Mouse (Mus musculus): ENCODE results near the gene Asah2.

The Asah2 gene

DNA sequence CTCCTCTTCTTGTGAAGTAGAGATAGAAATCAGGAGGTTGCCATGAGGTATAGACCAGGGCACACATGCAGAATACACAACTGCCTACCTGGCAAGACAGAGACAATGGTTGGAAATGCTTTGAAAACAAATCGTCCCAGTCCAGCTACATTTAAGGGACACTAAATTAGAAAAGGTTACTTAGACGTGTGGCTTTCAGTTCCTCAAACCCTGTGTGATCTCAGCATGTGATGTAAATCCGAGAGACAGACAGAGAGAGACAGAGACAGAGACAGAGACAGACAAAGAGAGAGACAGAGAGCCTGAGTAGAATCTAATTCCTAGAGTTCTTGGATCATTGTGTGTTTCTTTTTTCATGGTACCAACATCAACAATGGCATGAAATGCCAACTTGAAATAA is 136.6 kb downstream of the Asah2 start:
- no peak for DNase-seq

DNA sequence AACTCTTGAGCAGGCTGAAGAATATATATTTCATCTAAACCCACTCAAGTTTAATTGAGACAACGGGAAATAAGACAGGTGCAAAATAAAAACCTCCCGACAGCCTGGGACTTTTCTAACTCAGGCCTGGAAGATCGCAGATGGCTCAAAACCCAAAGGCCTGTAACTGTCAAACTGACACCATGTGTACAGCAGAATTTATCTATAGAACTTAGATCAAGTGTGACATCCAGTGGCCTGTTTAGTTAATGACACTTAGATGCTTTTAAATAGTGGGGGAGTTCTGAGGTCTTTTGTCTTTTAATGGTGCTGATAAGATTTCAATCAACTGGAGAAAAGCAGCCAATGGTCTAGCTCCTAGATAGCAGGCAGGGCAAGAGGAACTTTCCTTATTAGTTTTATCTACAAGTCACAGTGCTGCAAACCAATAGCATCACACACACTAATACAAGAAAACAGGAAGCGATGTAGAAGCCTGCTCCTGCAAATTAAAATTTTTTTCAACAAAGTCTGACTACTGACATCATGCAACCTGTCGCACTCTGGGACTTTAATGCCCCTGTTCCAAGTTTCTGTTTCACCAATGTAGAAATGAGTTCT is 140.0 kb downstream of the Asah2 start:
- DNase-seq, result no peak

DNA sequence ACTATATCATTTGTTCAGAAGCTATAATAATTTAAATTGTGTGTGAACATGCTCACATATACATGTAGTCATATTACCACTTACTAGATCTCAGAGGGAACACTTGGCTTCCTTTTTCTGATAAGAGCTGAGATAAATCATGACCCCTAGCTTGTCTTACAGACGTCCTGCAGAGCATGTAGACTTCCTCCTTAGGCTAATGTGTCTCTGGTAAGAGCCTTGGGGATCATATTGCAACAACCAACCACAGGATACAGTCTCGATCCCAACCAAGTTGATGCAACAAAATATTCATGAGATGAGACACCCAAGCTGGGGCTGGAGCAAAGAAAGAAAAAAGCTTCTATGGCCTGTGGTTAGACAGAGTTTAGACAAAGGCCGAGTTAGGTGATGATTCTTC is 144.9 kb downstream of the Asah2 start:
- no peak for DNase-seq

DNA sequence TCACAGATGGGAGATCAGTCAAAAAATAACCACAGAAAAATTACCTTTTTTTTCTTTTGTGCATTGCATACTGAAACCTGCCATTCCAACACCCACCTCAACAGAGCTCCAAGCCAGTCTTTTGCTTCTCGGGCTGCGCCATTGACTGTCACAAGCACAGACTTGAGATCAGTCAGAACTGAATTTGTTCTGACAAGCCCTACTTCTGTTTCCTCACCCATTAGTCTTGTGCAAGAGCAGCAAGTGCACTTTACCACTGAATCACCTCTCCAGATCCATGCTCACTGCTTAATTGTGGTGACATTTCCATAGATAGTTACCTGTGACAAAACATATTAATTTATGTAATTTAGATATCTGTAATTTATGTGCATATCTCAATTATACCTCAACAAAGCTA is 147.6 kb downstream of the Asah2 start:
- DNase-seq, result no peak

DNA sequence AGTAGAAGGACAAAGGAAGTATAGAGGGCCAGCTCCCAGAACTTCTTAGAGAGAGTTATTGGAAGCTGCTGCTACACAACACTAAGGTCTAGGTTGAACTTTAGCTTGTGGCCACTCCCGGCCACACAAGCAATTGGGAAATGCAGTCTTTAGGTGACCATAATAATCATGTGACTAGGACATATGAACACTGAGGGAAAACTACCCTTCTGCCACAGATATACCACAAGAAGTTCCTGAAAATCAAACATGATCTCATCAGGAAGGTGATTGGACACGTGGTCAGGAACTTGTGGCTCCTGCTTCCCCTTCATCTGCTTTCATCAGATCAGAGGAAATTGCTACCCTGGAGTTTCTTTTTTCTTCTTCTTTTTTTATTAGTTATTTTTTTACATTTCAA is 151.7 kb downstream of the Asah2 start:
- DNase-seq, result no peak

DNA sequence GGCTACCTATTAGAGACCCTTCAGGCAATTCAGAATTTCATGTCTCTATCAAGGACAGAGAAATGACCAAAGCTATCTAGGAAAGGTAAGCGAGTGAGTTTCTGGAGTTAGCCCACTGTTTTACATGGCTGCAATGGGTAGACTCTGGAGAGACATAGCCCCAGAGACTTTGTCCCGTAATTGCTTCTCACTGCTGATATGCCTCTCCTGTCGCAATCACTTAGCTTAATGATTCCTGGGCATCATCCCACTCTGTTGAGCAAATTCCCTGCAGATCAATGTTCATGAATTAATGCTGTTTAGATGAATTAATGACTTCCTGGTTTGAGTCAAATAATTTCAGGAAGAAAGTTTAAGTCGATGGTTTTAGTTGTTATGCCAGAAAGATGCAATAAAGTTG is 153.3 kb downstream of the Asah2 start:
- DNase-seq, result no peak

DNA sequence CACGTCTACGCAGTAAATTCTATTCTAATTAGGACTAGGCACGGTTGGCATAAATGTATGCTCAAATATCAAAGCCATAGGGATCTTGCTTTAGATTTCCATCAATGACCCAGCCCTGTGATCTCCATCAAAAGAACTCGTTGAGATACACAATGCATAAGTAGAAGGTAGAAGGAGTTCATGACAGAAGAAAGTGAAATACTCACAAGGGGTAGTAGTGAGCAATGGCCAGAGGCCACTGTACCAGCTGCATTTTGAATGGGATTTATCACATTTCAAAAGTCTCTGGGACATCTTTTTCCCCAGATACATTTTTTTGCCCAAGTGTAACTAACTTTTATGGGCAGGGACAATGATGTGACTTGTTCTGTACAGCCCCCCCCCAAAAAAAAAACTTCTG is 153.7 kb downstream of the Asah2 start:
- no peak for DNase-seq

DNA sequence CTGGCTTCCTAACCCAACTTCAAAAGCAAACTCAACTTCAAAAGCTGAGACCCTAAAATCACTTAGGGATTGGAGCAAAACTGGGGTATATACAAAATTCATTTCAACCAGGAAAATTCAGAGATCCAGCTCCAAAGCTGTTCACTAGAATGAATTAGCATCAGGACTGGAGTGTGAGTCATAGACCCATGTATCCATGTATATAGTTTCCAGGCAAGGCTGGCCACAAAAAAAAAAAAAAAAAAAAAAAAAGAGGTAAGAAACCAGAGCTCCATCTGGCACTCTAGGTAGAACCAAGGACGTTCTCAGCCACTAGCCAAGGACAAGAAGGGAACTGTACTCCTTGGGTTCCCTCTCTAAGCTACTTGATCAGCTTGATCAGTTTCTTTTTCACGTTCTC is 154.2 kb downstream of the Asah2 start:
- DNase-seq, result no peak

DNA sequence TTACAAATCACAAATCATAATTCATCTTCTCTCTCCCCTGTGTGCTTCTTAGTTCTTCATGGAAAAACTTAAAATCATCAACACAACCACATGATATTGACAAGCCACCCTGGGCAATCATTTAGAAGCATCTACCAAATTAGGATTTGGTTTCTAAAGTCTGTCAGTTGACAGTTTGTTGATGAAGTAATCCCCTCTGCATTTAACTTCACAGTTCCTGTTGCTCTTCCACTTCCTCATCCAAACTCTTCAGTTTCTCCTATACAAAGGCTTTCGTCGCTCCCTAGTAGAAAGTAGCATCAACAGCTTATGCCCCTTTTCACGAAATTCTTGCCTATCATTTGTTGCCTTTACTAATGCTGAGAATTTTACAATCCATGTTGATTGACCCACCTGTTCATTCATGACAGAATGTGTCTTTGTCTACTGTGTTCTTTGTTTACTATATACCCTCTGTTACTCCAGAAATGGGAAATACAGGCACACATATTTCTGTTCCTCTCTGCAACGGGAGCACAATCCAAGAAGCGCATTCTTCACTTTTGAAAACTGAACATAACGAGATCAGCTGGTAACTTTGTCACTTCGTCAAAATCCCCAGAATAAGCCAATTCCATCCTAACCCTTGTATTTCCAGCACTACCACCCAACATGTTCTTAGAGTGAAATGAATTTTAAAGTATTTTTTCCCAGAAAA is 157.1 kb downstream of the Asah2 start:
- DNase-seq, result no peak

Measured in right cerebral cortex, postnatal 14 days (tissue).